Mouse (Mus musculus) neural tube, embryonic 10.5 days (tissue): ENCODE results near the gene Itsn1.

Source experiments
- DNase-seq: peaks from one replicate; pipeline ENCODE4 v3.0.0-alpha.2; 2017; ENCODE audit warnings: low spot score; ENCODE audit errors: extremely low spot score

Gene Itsn1

DNA sequence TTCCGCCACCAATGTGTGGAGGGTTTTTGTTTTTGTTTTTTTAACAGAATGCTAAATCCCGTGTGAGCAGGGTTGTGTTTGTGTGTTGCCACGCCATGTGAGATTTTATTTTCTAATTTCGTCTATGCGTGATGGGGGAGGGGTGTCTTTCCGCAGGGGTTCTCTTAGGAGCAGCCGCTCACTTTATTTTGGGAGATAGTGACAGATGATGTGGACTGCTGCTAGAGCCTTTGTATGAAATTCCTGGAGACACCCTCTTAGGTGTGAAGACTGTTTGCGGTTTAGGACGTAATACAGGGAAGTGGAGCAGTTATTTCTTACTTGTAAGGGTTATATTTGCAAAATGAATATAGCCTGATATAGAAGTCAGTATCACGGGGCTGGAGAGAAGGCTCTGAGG, 176.9 kb downstream of the Itsn1 start:
- DNase-seq: no peak

DNA sequence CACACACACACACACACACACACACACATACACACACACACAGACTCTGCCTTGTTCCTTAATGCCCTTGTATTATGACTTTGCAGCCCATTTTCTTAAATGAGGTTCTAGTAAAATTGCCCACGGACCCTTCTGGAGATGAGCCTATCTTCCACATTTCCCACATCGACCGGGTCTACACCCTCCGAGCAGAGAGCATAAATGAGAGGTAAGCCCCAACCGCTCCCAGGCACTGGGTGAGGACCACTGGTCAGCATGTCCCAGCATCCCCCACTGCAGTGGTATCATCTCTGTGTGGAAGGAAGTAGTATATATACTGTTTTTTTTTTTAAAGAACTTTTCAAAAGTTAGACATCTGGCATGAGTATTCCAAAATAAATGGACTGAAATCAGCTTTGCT, 177.6 kb downstream of the Itsn1 start:
- no peak for DNase-seq

- no peak for DNase-seq
These were observed 178.1 kb downstream of the Itsn1 start for GRCm38 (mm10) chr16:91907158-91907557.

DNA sequence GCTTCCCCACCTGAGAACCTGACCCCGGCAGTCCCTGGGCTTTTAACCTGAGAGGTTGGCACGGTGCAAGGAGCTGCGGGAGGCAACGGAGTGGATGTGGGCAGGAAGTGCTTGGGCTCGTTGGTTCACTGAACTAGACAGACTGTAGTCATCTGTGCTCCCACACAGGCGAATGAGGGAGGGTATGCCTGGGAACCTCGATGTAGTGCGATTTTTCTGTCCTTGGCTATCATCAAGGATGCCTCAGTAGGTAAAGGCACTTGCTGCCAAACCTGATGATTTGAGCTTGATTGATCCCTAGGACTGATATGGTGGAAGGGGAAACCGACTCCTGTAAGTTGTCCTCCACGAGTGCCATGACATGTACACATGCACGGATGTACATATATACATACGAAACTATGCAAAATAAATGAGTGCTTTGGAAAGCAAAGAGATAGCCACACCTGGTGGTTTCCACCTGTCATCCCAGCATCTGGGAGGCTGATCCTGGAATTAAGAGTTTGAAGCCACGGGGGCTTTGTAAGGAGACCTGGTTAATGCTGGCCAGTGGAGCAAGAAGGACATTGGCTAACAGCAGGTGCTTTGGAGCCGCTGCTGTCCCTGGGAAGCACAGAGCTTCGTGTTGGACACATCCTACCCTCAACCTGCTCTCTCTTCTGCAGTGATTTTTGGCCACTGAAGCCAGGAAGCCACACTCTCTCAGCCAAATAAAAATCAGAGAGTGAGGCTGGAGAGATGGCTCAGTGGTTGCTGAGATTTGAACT, 180.7 kb downstream of the Itsn1 start:
- no peak for DNase-seq

DNA sequence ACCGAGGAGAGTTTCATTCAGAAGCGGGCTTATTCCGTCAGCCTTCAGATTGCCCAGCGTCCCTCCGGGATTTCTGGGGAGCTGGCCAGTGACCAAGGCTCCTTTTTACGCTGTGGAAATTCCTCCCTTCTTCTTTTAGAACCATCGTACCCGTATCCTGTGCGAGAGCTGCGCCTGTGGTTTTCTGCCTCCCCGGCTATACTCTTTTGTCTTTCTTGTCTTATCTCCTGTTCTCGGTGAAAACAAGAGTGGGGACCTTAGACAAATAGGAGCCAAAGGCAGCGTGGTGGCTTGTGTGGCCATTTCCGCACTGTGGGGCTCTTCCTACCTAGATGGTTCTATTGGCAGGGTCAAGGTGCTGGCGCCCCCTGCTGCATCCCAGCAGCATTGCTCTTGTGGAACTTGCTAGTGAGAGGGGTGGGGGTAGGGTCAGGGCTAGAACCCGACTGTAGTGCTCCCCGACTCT, 188.6 kb downstream of the Itsn1 start:
- DNase-seq: peak; percentile 85

GRCm38 (mm10) chr16:91918461-91918860, 189.4 kb downstream of the Itsn1 start:
- no peak for DNase-seq

- no peak for DNase-seq
These were observed 190.0 kb downstream of the Itsn1 start for GRCm38 (mm10) chr16:91919056-91919455.

DNA sequence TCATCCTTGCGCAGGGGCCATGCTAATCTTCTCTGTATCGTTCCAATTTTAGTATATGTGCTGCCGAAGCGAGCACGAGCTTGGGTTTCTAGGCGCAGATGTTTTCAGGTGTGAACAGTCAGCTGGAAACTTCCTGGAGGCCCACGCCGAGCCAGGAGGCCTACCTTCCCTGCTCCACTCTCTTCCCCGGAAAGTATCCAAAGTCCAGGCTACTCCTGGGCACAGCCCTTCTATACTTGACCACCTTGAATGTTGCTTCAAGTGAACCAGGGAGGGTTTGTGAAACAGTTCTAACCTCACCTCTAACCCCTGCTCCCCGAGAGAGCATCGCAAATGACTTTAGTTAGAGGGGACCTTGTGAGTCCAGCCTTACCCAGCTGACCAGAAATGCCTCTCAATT, 192.3 kb downstream of the Itsn1 start:
- no peak for DNase-seq

- no peak for DNase-seq
These were observed 193.9 kb downstream of the Itsn1 start for GRCm38 (mm10) chr16:91922939-91923338.

DNA sequence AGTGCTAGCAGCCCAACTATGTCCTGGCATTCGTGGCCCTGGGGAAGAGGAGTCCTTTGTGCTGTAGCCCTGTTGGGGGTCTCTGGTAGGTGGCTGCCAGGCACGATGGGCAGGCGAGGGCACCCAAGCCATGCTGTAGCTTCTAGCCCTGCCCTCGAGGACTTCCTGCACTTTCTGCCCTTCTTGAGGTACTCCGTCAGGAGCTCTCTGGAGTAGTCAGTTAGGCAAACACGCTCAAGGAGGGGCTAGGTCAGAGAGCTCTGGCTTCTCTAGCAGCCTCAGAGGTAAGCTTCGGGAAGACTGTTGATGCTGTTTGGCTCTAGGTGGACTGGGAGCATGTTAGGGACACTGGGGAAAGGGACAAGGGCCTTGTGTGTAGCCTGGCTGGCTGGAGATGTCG, 195.3 kb downstream of the Itsn1 start:
- DNase-seq: no peak

DNA sequence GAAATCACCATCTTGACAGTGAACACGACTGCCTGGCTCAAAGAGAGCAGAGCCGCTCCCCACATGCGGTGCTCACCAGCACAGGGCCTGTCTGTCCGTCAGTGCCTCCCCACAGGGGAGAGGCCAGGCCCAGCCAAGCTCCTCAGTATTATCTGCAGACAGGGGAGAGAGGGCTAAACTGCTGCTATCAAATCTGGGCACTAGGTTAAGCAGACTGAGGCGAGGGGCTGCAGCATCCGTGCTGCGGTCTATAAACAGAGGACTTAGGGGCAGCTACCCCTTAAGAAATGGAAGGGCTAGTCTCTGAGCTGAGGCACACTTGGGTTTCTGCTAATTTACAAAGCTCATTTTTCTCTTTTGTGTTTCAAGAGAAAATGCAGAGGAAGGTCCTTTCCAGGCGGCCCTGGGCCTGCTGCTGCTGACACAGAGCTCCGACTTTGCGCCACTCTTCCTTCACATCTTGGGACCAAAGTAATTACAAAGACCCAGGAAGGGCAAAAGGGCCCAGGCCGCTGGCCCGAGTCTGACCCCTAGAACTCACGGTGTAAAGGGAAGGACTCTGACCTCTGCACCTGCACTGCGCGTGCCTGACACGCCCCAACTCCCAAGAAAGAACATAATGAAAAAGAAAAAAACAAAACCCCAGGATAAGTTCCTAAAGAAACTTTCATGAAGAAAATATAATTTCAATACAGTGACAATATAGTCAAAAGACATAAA, 199.0 kb downstream of the Itsn1 start:
- no peak for DNase-seq

DNA sequence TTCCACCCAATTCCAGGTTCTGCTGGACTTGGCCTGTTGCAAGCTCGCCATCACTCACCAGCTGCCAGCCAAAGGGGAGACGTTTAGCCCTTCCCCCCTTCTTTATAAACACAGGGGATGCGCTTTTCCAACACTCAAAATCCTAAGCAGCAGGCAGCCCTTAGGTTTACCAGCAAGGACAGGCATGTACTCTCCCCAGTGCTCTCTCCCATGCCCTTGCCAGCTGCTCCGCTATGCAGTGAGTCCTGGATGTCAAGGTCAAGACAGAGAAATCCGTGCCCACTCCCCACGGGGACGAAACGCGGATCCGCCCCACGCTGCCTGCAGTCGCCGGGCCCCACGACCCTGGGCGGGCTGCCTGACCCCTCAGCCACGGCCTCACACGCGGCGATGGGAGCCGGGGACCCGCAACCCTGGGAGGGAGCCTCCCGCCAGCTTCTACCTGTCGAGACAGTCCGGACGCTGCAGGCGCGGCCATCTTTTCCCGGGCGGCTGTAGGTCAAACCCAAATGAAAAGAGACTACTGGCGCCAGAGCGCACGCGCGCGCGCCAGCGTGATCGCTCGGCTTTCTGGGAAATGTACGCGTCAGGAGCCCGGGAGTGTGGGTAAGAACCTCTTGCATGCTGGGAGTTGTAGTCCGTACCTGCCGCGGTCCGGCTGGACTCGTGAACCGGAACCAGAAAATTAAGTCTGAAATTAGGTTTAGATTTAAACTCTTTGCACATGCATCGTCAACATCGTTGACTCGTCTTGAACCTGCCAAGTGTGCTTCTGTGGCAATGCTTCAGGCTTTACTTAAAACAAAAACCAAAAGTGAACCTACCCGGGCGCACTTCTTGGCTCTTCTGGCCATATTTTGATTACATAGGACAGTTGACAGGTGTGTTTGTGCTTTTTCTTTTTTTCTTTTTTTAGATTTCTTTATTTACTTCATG, 202.3 kb downstream of the Itsn1 start:
- peak; percentile 93 for DNase-seq

GRCm38 (mm10) chr16:91932082-91932690, 203.1 kb downstream of the Itsn1 start:
- DNase-seq: no peak

GRCm38 (mm10) chr16:91932843-91933518, 203.9 kb downstream of the Itsn1 start:
- no peak for DNase-seq

GRCm38 (mm10) chr16:91935108-91935507, 206.0 kb downstream of the Itsn1 start:
- DNase-seq: no peak

DNA sequence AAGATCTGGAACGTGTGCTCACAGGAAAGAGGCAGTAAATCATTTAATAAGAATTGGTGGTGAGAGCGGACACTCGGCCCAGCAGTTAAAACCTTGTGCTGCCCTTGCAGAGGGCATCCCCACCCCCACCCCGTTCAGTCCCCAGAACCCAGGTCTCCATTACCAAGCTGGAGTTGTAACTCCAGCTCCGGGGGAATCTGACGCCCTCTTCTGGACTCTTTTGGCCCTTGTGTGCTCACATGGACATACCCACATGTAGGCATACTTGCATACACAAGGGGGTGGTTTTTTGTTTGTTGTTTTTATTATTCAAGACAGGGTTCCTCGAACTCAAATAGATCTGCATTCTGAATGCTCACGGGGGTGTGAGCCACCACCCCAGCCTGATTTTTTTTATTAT, 206.6 kb downstream of the Itsn1 start:
- DNase-seq: no peak

GRCm38 (mm10) chr16:91936340-91937030, 207.4 kb downstream of the Itsn1 start:
- peak; percentile 87 for DNase-seq

- no peak for DNase-seq
These were observed 208.2 kb downstream of the Itsn1 start for GRCm38 (mm10) chr16:91937281-91937680.

GRCm38 (mm10) chr16:91938141-91938540, 209.1 kb downstream of the Itsn1 start:
- DNase-seq: no peak

DNA sequence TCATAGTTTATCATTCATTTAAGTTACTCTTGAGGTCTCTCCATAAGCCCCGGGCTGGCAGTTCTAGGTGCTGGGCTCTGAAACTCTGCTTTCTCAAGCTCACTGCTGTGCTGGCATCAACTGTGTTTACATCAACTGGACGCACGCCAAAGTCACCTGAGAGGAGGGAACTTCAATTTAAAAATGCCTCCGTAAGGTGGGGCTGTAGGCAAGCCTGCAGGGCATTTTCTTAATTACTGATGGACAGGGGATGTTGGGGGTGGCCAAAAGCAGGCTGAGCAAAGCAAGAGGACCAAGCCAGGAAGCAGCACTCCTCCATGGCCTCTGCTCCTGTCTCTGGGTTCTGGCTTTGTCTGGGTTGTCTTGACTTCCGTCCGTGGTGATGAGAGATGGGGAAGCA, 211.6 kb downstream of the Itsn1 start:
- DNase-seq: no peak
